Mouse (Mus musculus): ENCODE data around the gene Rsbn1l. TPM values are rescaled to one million over a fixed set of nuclear protein-coding genes. Genes with fewer than 3 reads are reported as not detected.

The Rsbn1l gene
- polyA plus RNA-seq (2011; ENCODE audit: insufficient read depth, insufficient read length, low replicate concordance, missing spikeins), result 13.8 and 18.7 TPM in 2 replicates

DNA sequence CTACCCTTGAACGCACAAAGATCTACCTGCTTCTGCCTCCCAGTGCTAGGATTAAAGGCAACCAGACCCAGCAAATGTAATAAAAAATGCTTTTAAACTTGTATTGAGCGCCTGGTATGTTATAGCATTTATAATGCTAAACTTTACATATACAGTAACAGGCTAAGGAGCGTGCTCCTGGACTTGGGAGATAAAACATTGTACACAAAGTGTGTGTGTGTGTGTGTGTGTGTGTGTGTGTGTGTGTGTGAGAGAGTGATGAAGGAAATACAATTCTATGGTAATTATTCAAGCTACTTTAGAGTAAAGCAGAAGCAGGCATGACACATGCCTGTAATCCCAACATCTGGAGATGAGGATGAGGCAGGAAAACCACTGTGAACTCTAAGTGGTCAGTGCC lies at the start of gene Rsbn1l:
Gene Rsbn1l, minus strand, starts transcription at position 101 of the 400 bp plus-strand sequence.
- WGBS, result 83% methylated on average over 3 of the region's 3 CpGs
- H3K4me1 ChIP-seq (ENCODE audit: control insufficient read depth, insufficient read depth, low read length), result peaks cover 3% of the 10 kb centered on the region; the same call in 1 of the 2 replicates

DNA sequence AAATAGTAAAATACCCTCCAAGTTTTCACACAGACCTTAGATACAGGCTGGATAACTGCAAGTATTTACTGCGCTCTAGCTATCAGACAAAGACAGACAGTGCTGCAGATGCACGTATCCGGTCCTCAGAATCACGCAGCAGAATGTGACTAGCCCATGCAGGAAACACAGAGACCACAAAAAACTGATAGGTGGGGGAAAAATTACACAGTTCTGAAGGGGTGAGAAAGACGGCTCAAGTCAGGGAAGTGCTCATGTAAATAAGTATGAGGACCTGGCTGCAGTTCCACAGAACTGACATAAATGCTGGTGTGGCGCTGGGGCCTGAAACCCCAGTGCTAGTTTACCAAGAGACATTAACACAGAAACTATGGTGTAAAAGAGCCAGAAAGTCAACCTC lies 46.5 kb upstream of the Rsbn1l start:
- TF ChIP-seq POLR2A (IDR thresholded peaks at IDR 0.05; ENCODE audit: borderline replicate concordance, control insufficient read depth, low read depth, low read length) (no peak), CTCF (IDR thresholded peaks at IDR 0.05; ENCODE audit: control insufficient read depth, insufficient read depth, low read length) (no peak)
- 16% methylated on average over 6 of the region's 6 CpGs for WGBS
- Histone ChIP-seq H3K27ac (ENCODE audit: control insufficient read depth, insufficient read depth, low read depth, low read length, poor library complexity) (no peak overlapping the region), H3K4me1 (ENCODE audit: control insufficient read depth, insufficient read depth, low read length) (no peaks in the 10 kb centered on the region), H3K4me3 (replicated peaks; ENCODE audit: control insufficient read depth, low read depth, low read length) (no peak overlapping the region)

More for the DNA sequence above, at the start of gene Rsbn1l:
- TF ChIP-seq CTCF (IDR thresholded peaks at IDR 0.05; ENCODE audit: control insufficient read depth, insufficient read depth, low read length), result no peak
- TF ChIP-seq POLR2A (IDR thresholded peaks at IDR 0.05; ENCODE audit: borderline replicate concordance, control insufficient read depth, low read depth, low read length), result no peak
- Histone ChIP-seq H3K27ac (ENCODE audit: control insufficient read depth, insufficient read depth, low read depth, low read length, poor library complexity) (peak within 1 kb of the TSS; percentile 46), H3K4me3 (replicated peaks; ENCODE audit: control insufficient read depth, low read depth, low read length) (peak within 1 kb of the TSS; percentile 45)

DNA sequence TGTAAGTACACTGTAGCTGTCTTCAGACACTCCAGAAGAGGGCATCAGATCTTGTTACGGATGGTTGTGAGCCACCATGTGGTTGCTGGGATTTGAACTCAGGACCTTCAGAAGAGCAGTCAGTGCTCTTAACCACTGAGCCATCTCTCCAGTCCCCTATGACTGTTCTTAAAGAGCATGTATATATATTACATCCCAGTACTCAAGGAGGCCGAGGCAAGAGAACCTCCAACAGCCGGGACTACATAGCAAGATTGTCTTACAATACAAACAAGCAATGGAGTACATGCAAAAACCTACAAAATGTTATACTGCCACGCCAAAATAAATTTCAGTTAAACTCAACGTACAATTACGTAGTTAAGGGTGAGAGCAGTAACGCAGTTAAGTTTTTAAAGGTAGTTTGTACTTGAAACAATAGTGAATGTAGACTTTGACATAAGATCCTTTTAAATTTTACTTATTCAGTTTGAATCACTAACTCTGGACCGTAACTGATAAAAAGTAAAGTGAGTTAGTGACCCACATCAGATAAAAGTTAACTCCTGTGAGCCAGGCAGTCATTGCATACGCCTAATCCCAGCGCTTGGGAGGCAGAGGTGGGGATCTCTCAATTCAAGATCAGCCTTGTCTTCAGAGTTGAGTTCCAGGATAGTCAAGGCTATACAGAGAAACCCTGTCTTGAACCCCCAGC lies 45.6 kb upstream of the Rsbn1l start:
- 72% methylated on average over 10 of the region's 10 CpGs for WGBS
- no peaks in the 10 kb centered on the region for H3K4me1 ChIP-seq (ENCODE audit: control insufficient read depth, insufficient read depth, low read length)
- no peak for TF ChIP-seq POLR2A (IDR thresholded peaks at IDR 0.05; ENCODE audit: borderline replicate concordance, control insufficient read depth, low read depth, low read length)
- TF ChIP-seq CTCF (IDR thresholded peaks at IDR 0.05; ENCODE audit: control insufficient read depth, insufficient read depth, low read length), result no peak
- no peak overlapping the region for H3K4me3 ChIP-seq (replicated peaks; ENCODE audit: control insufficient read depth, low read depth, low read length)
- no peak overlapping the region for H3K27ac ChIP-seq (ENCODE audit: control insufficient read depth, insufficient read depth, low read depth, low read length, poor library complexity)

DNA sequence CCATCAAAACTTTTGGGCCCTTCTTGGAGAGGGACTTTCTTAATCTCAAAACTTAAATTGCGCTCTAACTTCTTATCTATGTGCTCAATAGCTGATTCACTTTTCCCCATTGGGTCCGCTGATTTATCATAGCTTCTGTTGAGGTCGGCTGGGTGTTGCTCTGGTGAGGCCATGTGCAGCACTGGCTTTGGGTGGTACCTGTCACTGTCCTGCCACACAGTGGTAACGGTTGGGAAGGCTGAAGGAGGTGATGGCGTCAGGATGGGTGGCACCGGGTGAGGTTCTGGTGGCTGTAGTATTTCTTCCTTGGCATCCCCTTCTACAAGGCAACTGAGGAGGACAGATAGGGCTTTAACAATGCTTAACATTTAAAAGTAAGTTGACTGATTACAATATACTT lies 42.2 kb upstream of the Rsbn1l start:
- Histone ChIP-seq H3K27ac (ENCODE audit: control insufficient read depth, insufficient read depth, low read depth, low read length, poor library complexity) (no peak overlapping the region), H3K4me1 (ENCODE audit: control insufficient read depth, insufficient read depth, low read length) (no peaks in the 10 kb centered on the region), H3K4me3 (replicated peaks; ENCODE audit: control insufficient read depth, low read depth, low read length) (no peak overlapping the region)
- WGBS, result 61% methylated on average over 6 of the region's 6 CpGs
- TF ChIP-seq CTCF (IDR thresholded peaks at IDR 0.05; ENCODE audit: control insufficient read depth, insufficient read depth, low read length) (no peak), POLR2A (IDR thresholded peaks at IDR 0.05; ENCODE audit: borderline replicate concordance, control insufficient read depth, low read depth, low read length) (no peak)

DNA sequence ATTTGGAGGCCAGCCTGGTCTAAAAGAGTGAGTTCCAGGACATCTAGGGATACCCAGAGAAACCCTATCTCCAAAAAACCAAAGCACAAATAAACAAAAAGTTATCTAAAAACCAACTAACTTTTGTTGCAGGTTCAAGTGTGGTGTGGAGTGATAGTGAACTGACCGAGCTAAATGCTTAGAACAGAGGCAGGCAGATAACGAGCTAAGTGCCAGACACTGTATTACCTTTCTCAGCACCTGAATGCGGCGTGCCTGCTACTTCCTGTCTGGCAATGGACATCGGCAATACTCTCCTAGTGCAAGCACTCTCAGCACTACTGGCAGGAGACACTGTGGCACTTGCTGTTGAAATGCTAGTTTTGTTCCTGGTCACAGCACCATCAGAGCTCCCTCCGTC lies 41.4 kb upstream of the Rsbn1l start:
- Histone ChIP-seq H3K27ac (ENCODE audit: control insufficient read depth, insufficient read depth, low read depth, low read length, poor library complexity) (no peak overlapping the region), H3K4me3 (replicated peaks; ENCODE audit: control insufficient read depth, low read depth, low read length) (no peak overlapping the region)

DNA sequence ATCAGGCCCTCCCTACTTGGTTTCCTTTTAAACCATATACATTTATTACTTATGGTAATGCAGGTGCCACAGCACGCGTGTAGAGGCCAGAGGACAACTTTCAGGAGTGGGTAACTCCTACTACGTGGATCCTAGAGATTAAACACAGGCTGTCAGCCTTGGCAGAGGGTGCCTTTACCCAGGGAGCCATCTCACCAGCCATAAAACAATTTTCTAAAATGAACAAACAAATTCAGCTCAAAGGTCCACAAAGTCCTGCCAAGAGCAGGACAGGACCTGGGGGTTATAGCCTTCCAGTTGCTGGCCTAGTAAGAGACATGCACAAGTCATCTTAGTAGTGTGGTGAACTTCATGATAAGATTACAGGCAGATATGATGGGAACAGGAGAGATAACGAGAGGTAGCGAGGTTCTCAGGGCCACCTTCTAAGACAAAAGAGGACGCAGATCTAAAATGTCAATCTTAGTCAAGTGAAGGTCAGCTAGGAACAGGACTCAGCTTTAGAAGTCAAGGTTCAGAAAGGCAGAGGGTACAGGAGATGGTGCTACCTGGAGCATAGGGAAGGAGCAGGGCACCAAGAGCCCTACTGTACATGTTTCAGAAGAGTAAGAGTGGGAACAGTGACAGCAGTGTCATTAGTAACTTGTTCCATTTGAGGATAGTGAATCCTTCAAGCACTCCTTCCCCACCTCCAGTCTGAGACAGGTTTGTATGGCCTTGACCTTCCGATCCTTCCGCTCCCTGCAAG lies 34.0 kb upstream of the Rsbn1l start:
- Histone ChIP-seq H3K27ac (ENCODE audit: control insufficient read depth, insufficient read depth, low read depth, low read length, poor library complexity) (no peak overlapping the region), H3K4me3 (replicated peaks; ENCODE audit: control insufficient read depth, low read depth, low read length) (no peak overlapping the region), H3K4me1 (ENCODE audit: control insufficient read depth, insufficient read depth, low read length) (no peaks in the 10 kb centered on the region)
- TF ChIP-seq POLR2A (IDR thresholded peaks at IDR 0.05; ENCODE audit: borderline replicate concordance, control insufficient read depth, low read depth, low read length), result no peak
- TF ChIP-seq CTCF (IDR thresholded peaks at IDR 0.05; ENCODE audit: control insufficient read depth, insufficient read depth, low read length), result no peak
- 88% methylated on average over 8 of the region's 8 CpGs for WGBS

More for the DNA sequence above, 41.4 kb upstream of the Rsbn1l start:
- H3K4me1 ChIP-seq (ENCODE audit: control insufficient read depth, insufficient read depth, low read length), result no peaks in the 10 kb centered on the region
- 75% methylated on average over 6 of the region's 6 CpGs for WGBS
- TF ChIP-seq POLR2A (IDR thresholded peaks at IDR 0.05; ENCODE audit: borderline replicate concordance, control insufficient read depth, low read depth, low read length) (no peak), CTCF (IDR thresholded peaks at IDR 0.05; ENCODE audit: control insufficient read depth, insufficient read depth, low read length) (no peak)

DNA sequence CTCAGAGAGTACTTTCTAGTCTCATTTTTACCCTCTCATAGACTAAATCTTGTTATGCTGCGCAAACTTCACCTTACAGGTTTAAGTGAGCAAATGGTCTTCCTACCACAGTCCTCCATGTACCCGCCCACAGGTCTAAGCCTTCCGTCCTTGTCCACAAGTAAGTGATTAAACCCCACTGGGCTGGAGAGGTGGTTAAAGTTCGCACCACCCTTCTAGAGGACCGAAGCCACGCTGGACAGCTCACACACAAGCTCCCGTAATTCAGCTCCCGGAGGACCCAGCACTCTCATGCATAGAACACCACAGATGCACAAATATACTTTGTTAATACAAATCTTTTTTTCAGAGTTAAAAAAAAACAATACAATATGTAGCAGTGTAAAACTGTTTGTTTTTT lies 30.1 kb upstream of the Rsbn1l start:
- Histone ChIP-seq H3K4me1 (ENCODE audit: control insufficient read depth, insufficient read depth, low read length) (no peaks in the 10 kb centered on the region), H3K4me3 (replicated peaks; ENCODE audit: control insufficient read depth, low read depth, low read length) (no peak overlapping the region), H3K27ac (ENCODE audit: control insufficient read depth, insufficient read depth, low read depth, low read length, poor library complexity) (no peak overlapping the region)
- WGBS, result 94% methylated on average over 8 of the region's 8 CpGs
- TF ChIP-seq CTCF (IDR thresholded peaks at IDR 0.05; ENCODE audit: control insufficient read depth, insufficient read depth, low read length) (no peak), POLR2A (IDR thresholded peaks at IDR 0.05; ENCODE audit: borderline replicate concordance, control insufficient read depth, low read depth, low read length) (no peak)

DNA sequence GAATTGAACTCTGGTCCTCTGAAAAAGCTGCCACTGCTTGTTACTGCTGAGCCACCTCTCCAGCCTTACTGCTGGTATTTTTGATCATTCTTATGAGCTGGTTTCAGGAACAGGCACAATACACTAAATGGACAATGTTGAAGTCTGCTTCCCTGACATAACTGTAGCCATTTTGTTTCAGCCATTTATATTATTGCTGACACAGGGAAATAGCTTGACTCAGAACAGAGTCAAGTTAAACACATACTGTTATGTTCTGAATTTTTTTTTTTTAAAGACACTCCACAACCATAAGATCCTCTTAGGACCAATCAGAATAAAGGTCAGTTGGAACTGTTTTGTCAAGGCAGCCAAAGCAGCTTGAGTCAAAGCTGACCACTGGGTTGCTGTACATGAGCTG lies 27.3 kb upstream of the Rsbn1l start:
- no peak for TF ChIP-seq POLR2A (IDR thresholded peaks at IDR 0.05; ENCODE audit: borderline replicate concordance, control insufficient read depth, low read depth, low read length)
- no peak for TF ChIP-seq CTCF (IDR thresholded peaks at IDR 0.05; ENCODE audit: control insufficient read depth, insufficient read depth, low read length)
- Histone ChIP-seq H3K4me3 (replicated peaks; ENCODE audit: control insufficient read depth, low read depth, low read length) (no peak overlapping the region), H3K4me1 (ENCODE audit: control insufficient read depth, insufficient read depth, low read length) (no peaks in the 10 kb centered on the region), H3K27ac (ENCODE audit: control insufficient read depth, insufficient read depth, low read depth, low read length, poor library complexity) (no peak overlapping the region)

All from bone marrow, adult 2 months (tissue).